In genomic region chr7:28822993-28823903, GRCm38 (mm10) we compare ENCODE assay signal across 9 mouse cellular contexts. TPM values are rescaled to one million over a fixed set of nuclear protein-coding genes. Genes with fewer than 3 reads are reported as not detected.
A peak's percentile ranks its signal among the peaks of the same experiment; 100 is the strongest.
DNase-seq lines count a peak whose midpoint lies in the region; ATAC-seq and TF ChIP-seq lines count a peak whose summit lies in the region.
"Had no signal": no experiment of that assay in that cellular context is flagged by ENCODE, and none has a peak within 500 bp of the region (broad histone marks: within the 10 kb centered on the region; RNA-seq: fewer than 3 reads in every experiment).

No protein-coding gene starts in this region.

- peaks cover 67% of the 10 kb centered on the region for H3K4me1 ChIP-seq in heart, embryonic 15.5 days (replicated peaks)
- H3K4me1 ChIP-seq in heart, embryonic 11.5 days (ENCODE audit: control insufficient read depth, insufficient read depth, low read length): peaks cover 23% of the 10 kb centered on the region
- H3K4me1 ChIP-seq in neural tube, embryonic 11.5 days (ENCODE audit: control insufficient read depth, insufficient read depth, low read length): peaks cover 19% of the 10 kb centered on the region
- H3K4me1 ChIP-seq in neural tube, embryonic 15.5 days: peaks cover 44% of the 10 kb centered on the region
- peaks cover 61% of the 10 kb centered on the region for H3K4me1 ChIP-seq in intestine, embryonic 16.5 days (ENCODE audit: control insufficient read depth, insufficient read depth, low read length)
- no peaks in the 10 kb centered on the region for H3K4me1 ChIP-seq in stomach, postnatal 0 days (replicated peaks; ENCODE audit: control insufficient read depth, insufficient read depth)

- WGBS in heart, embryonic 15.5 days: 53% methylated on average over 10 of the region's 10 CpGs
- WGBS in heart, embryonic 11.5 days (ENCODE audit: insufficient replicate concordance): 53% methylated on average over 10 of the region's 10 CpGs
- WGBS in neural tube, embryonic 11.5 days: 59% methylated on average over 10 of the region's 10 CpGs
- WGBS in neural tube, embryonic 15.5 days: 60% methylated on average over 10 of the region's 10 CpGs
- 45% methylated on average over 10 of the region's 10 CpGs for WGBS in intestine, embryonic 16.5 days
- 48% methylated on average over 10 of the region's 10 CpGs for WGBS in stomach, postnatal 0 days

- ATAC-seq in heart, embryonic 15.5 days (replicated peaks; ENCODE audit: insufficient number of reproducible peaks, insufficient read depth, low FRiP score, low read depth): no peak
- no peak for ATAC-seq in heart, embryonic 11.5 days (replicated peaks; ENCODE audit: insufficient number of reproducible peaks, low FRiP score, low TSS enrichment)
- ATAC-seq in neural tube, embryonic 11.5 days (ENCODE audit: insufficient read depth, low FRiP score, low TSS enrichment): no peak
- no peak for ATAC-seq in neural tube, embryonic 15.5 days (ENCODE audit: low FRiP score)
- ATAC-seq in intestine, embryonic 16.5 days: no peak
- no peak for ATAC-seq in stomach, postnatal 0 days (ENCODE audit: low FRiP score, low TSS enrichment)

- no peak for DNase-seq in neural tube, embryonic 11.5 days (ENCODE audit: low spot score)
- DNase-seq in stomach, postnatal 0 days (ENCODE audit: low spot score): peak; percentile 25
- no peak for DNase-seq in adrenal gland, postnatal 14 days
- no peak for DNase-seq in right cerebral cortex, postnatal 36 days (ENCODE audit: low spot score in 2 of 2)

- no peak overlapping the region for H3K4me3 ChIP-seq in heart, embryonic 15.5 days
- H3K4me3 ChIP-seq in heart, embryonic 11.5 days (ENCODE audit: low read depth, low read length): no peak overlapping the region
- H3K4me3 ChIP-seq in neural tube, embryonic 11.5 days (ENCODE audit: low read depth, low read length): no peak overlapping the region
- no peak overlapping the region for H3K4me3 ChIP-seq in neural tube, embryonic 15.5 days (replicated peaks)
- no peak overlapping the region for H3K4me3 ChIP-seq in intestine, embryonic 16.5 days (ENCODE audit: low read length)
- no peak overlapping the region for H3K4me3 ChIP-seq in stomach, postnatal 0 days (ENCODE audit: low read depth, low read length)

- no peak overlapping the region for H3K4me2 ChIP-seq in heart, embryonic 15.5 days
- no peak overlapping the region for H3K4me2 ChIP-seq in heart, embryonic 11.5 days
- no peak overlapping the region for H3K4me2 ChIP-seq in neural tube, embryonic 11.5 days (ENCODE audit: low read depth)
- no peak overlapping the region for H3K4me2 ChIP-seq in neural tube, embryonic 15.5 days
- H3K4me2 ChIP-seq in intestine, embryonic 16.5 days (ENCODE audit: low read depth, low read length): no peak overlapping the region
- H3K4me2 ChIP-seq in stomach, postnatal 0 days (replicated peaks; ENCODE audit: low read depth): no peak overlapping the region

- H3K9ac ChIP-seq in heart, embryonic 15.5 days: no peak overlapping the region
- H3K9ac ChIP-seq in heart, embryonic 11.5 days (ENCODE audit: low read depth, low read length): no peak overlapping the region
- H3K9ac ChIP-seq in neural tube, embryonic 11.5 days (ENCODE audit: low read length): no peak overlapping the region
- H3K9ac ChIP-seq in neural tube, embryonic 15.5 days (replicated peaks): no peak overlapping the region
- H3K9ac ChIP-seq in intestine, embryonic 16.5 days (ENCODE audit: low read depth, low read length): no peak overlapping the region; the same call in 1 of the 2 replicates
- no peak overlapping the region for H3K9ac ChIP-seq in stomach, postnatal 0 days (ENCODE audit: low read length)

- no peaks in the 10 kb centered on the region for H3K9me3 ChIP-seq in heart, embryonic 15.5 days (replicated peaks)
- no peaks in the 10 kb centered on the region for H3K9me3 ChIP-seq in heart, embryonic 11.5 days (replicated peaks; ENCODE audit: control insufficient read depth, low read length)
- H3K9me3 ChIP-seq in neural tube, embryonic 11.5 days (ENCODE audit: control insufficient read depth, low read length): no peaks in the 10 kb centered on the region
- no peaks in the 10 kb centered on the region for H3K9me3 ChIP-seq in neural tube, embryonic 15.5 days (replicated peaks)
- no peaks in the 10 kb centered on the region for H3K9me3 ChIP-seq in intestine, embryonic 16.5 days (ENCODE audit: control insufficient read depth, low read length)
- no peaks in the 10 kb centered on the region for H3K9me3 ChIP-seq in stomach, postnatal 0 days (ENCODE audit: control insufficient read depth, low read length)

- no peak for TF ChIP-seq EP300 in stomach, postnatal 0 days (optimal IDR thresholded peaks at IDR 0.05)

- TF ChIP-seq CTCF in stomach, postnatal 0 days (IDR thresholded peaks at IDR 0.05; ENCODE audit: low read depth): no peak

- H3K36me3 ChIP-seq in heart, embryonic 15.5 days: peaks cover 47% of the 10 kb centered on the region
- peaks cover 42% of the 10 kb centered on the region for H3K36me3 ChIP-seq in heart, embryonic 11.5 days (ENCODE audit: control insufficient read depth, insufficient read depth, low read length)
- H3K36me3 ChIP-seq in neural tube, embryonic 11.5 days (ENCODE audit: control insufficient read depth, insufficient read depth, low read length): peaks cover 32% of the 10 kb centered on the region
- H3K36me3 ChIP-seq in neural tube, embryonic 15.5 days: peaks cover 45% of the 10 kb centered on the region
- H3K36me3 ChIP-seq in intestine, embryonic 16.5 days (ENCODE audit: control insufficient read depth, insufficient read depth, low read length): peaks cover 29% of the 10 kb centered on the region
- H3K36me3 ChIP-seq in stomach, postnatal 0 days (ENCODE audit: control insufficient read depth, insufficient read depth, low read length): peaks cover 34% of the 10 kb centered on the region

- no peaks in the 10 kb centered on the region for H3K27me3 ChIP-seq in heart, embryonic 15.5 days
- no peaks in the 10 kb centered on the region for H3K27me3 ChIP-seq in heart, embryonic 11.5 days (ENCODE audit: control insufficient read depth, insufficient read depth, low read length)
- H3K27me3 ChIP-seq in neural tube, embryonic 11.5 days (ENCODE audit: control insufficient read depth, insufficient read depth, low read length): no peaks in the 10 kb centered on the region
- no peaks in the 10 kb centered on the region for H3K27me3 ChIP-seq in neural tube, embryonic 15.5 days (replicated peaks)
- H3K27me3 ChIP-seq in intestine, embryonic 16.5 days (replicated peaks; ENCODE audit: control insufficient read depth, insufficient read depth, low read length): no peaks in the 10 kb centered on the region
- H3K27me3 ChIP-seq in stomach, postnatal 0 days (ENCODE audit: control insufficient read depth, insufficient read depth, low read length): no peaks in the 10 kb centered on the region

- H3K27ac ChIP-seq in heart, embryonic 15.5 days: peak overlapping the region; percentile 88
- no peak overlapping the region for H3K27ac ChIP-seq in heart, embryonic 11.5 days (ENCODE audit: low read depth, low read length)
- H3K27ac ChIP-seq in neural tube, embryonic 11.5 days (ENCODE audit: low read depth, low read length): 0 out of 2 replicates have a peak overlapping the region, but pooled peaks have one; percentile 20
- no peak overlapping the region for H3K27ac ChIP-seq in neural tube, embryonic 15.5 days (replicated peaks)
- H3K27ac ChIP-seq in intestine, embryonic 16.5 days (ENCODE audit: low read length): peak overlapping the region; percentile 96
- H3K27ac ChIP-seq in stomach, postnatal 0 days (replicated peaks): peak overlapping the region; percentile 96

RNA-seq across cellular contexts. Expression of gene Ech1, which starts 1.8 kb away (rescaled TPM):
- polyA plus RNA-seq in heart, embryonic 15.5 days (2015; fragmentation: Nextera tagmentation; extraction: Ambion mirVana): 224 and 234 TPM in 2 replicates
- 139 and 149 TPM in 2 replicates for polyA plus RNA-seq in heart, embryonic 11.5 days (2014; fragmentation: Nextera tagmentation; extraction: Ambion mirVana)
- polyA plus RNA-seq in neural tube, embryonic 11.5 days (2014; fragmentation: Nextera tagmentation; extraction: Ambion mirVana): 88.7 and 90.9 TPM in 2 replicates
- polyA plus RNA-seq in neural tube, embryonic 15.5 days (2015; fragmentation: Nextera tagmentation; extraction: Ambion mirVana): 91.4 and 114 TPM in 2 replicates
- 347 and 378 TPM in 2 replicates for polyA plus RNA-seq in intestine, embryonic 16.5 days (2015; fragmentation: Nextera tagmentation; extraction: Ambion mirVana)
- 426 and 435 TPM in 2 replicates for polyA plus RNA-seq in stomach, postnatal 0 days (2015; fragmentation: Nextera tagmentation; extraction: Ambion mirVana)
- total RNA-seq in adrenal gland, postnatal 14 days (2021): 1,138 and 1,196 TPM in 2 replicates

RNA-seq across cellular contexts. Expression of gene Lgals4, which starts 10.4 kb away (rescaled TPM):
- polyA plus RNA-seq in heart, embryonic 15.5 days (2015; fragmentation: Nextera tagmentation; extraction: Ambion mirVana): 8.2 and 9.1 TPM in 2 replicates
- 2.2 and 3.9 TPM in 2 replicates for polyA plus RNA-seq in heart, embryonic 11.5 days (2014; fragmentation: Nextera tagmentation; extraction: Ambion mirVana)
- polyA plus RNA-seq in neural tube, embryonic 11.5 days (2014; fragmentation: Nextera tagmentation; extraction: Ambion mirVana): 1.5 and 1.8 TPM in 2 replicates
- polyA plus RNA-seq in neural tube, embryonic 15.5 days (2015; fragmentation: Nextera tagmentation; extraction: Ambion mirVana): 5.4 and 85.2 TPM in 2 replicates
- polyA plus RNA-seq in intestine, embryonic 16.5 days (2015; fragmentation: Nextera tagmentation; extraction: Ambion mirVana): 2,407 and 2,590 TPM in 2 replicates
- 469 and 489 TPM in 2 replicates for polyA plus RNA-seq in stomach, postnatal 0 days (2015; fragmentation: Nextera tagmentation; extraction: Ambion mirVana)
- 18.7 and 32.4 TPM in 2 replicates for total RNA-seq in adrenal gland, postnatal 14 days (2021)

RNA-seq across cellular contexts. Expression of gene Hnrnpl, which starts 14.9 kb away (rescaled TPM):
- polyA plus RNA-seq in heart, embryonic 15.5 days (2015; fragmentation: Nextera tagmentation; extraction: Ambion mirVana): 152 and 158 TPM in 2 replicates
- polyA plus RNA-seq in heart, embryonic 11.5 days (2014; fragmentation: Nextera tagmentation; extraction: Ambion mirVana): 210 and 212 TPM in 2 replicates
- 320 and 326 TPM in 2 replicates for polyA plus RNA-seq in neural tube, embryonic 11.5 days (2014; fragmentation: Nextera tagmentation; extraction: Ambion mirVana)
- 158 and 164 TPM in 2 replicates for polyA plus RNA-seq in neural tube, embryonic 15.5 days (2015; fragmentation: Nextera tagmentation; extraction: Ambion mirVana)
- 142 and 146 TPM in 2 replicates for polyA plus RNA-seq in intestine, embryonic 16.5 days (2015; fragmentation: Nextera tagmentation; extraction: Ambion mirVana)
- 153 and 156 TPM in 2 replicates for polyA plus RNA-seq in stomach, postnatal 0 days (2015; fragmentation: Nextera tagmentation; extraction: Ambion mirVana)
- 423 and 480 TPM in 2 replicates for total RNA-seq in adrenal gland, postnatal 14 days (2021)

RNA-seq across cellular contexts. Expression of gene Rinl, which starts 34.5 kb away (rescaled TPM):
- polyA plus RNA-seq in heart, embryonic 15.5 days (2015; fragmentation: Nextera tagmentation; extraction: Ambion mirVana): 2.8 and 7.3 TPM in 2 replicates
- 2.4 and 2.5 TPM in 2 replicates for polyA plus RNA-seq in heart, embryonic 11.5 days (2014; fragmentation: Nextera tagmentation; extraction: Ambion mirVana)
- 2.6 and 2.8 TPM in 2 replicates for polyA plus RNA-seq in neural tube, embryonic 11.5 days (2014; fragmentation: Nextera tagmentation; extraction: Ambion mirVana)
- 2.9 and 7.0 TPM in 2 replicates for polyA plus RNA-seq in neural tube, embryonic 15.5 days (2015; fragmentation: Nextera tagmentation; extraction: Ambion mirVana)
- polyA plus RNA-seq in intestine, embryonic 16.5 days (2015; fragmentation: Nextera tagmentation; extraction: Ambion mirVana): 5.2 and 5.9 TPM in 2 replicates
- 2.1 and 2.6 TPM in 2 replicates for polyA plus RNA-seq in stomach, postnatal 0 days (2015; fragmentation: Nextera tagmentation; extraction: Ambion mirVana)
- 3.1 and 7.3 TPM in 2 replicates for total RNA-seq in adrenal gland, postnatal 14 days (2021)

RNA-seq across cellular contexts. Expression of gene Lgals7, which starts 40.4 kb away (rescaled TPM):
- 1.7 and 2.7 TPM in 2 replicates for polyA plus RNA-seq in heart, embryonic 15.5 days (2015; fragmentation: Nextera tagmentation; extraction: Ambion mirVana)
- polyA plus RNA-seq in heart, embryonic 11.5 days (2014; fragmentation: Nextera tagmentation; extraction: Ambion mirVana): 0.82 and 1.0 TPM in 2 replicates
- polyA plus RNA-seq in neural tube, embryonic 11.5 days (2014; fragmentation: Nextera tagmentation; extraction: Ambion mirVana): 0.66 and 1.9 TPM in 2 replicates
- 3.3 and 4.8 TPM in 2 replicates for polyA plus RNA-seq in neural tube, embryonic 15.5 days (2015; fragmentation: Nextera tagmentation; extraction: Ambion mirVana)
- polyA plus RNA-seq in intestine, embryonic 16.5 days (2015; fragmentation: Nextera tagmentation; extraction: Ambion mirVana): 0.56 and 0.97 TPM in 2 replicates
- polyA plus RNA-seq in stomach, postnatal 0 days (2015; fragmentation: Nextera tagmentation; extraction: Ambion mirVana): 296 and 301 TPM in 2 replicates
- 1.1 TPM in 1 of 2 replicates, not detected in the other for total RNA-seq in adrenal gland, postnatal 14 days (2021)
- total RNA-seq: gastrocnemius, adult 8-10 months had no signal

Comparison
In these comparisons a context has a peak if more than half of its experiments do, and no peak if none do; other contexts are left out.
1. H3K27ac ChIP-seq: peak in heart, embryonic 15.5 days (single experiment), neural tube, embryonic 11.5 days (single experiment), intestine, embryonic 16.5 days (single experiment) and stomach, postnatal 0 days (single experiment); none in heart, embryonic 11.5 days (single experiment) and neural tube, embryonic 15.5 days (single experiment).